Mouse (Mus musculus) spleen, adult 2 months (tissue): ENCODE results near the gene Gnaq.

ENCODE experiments used
- CTCF ChIP-seq: fragments of 200-500 bp; IDR thresholded peaks from 2 replicates; pipeline ENCODE4 v1.5.1; 2011; ENCODE audit warnings: mild to moderate bottlenecking, inconsistent platforms; ENCODE audit not compliant: insufficient read depth, insufficient read length, insufficient replicate concordance; ENCODE audit errors: extremely low read depth
- POLR2A ChIP-seq: fragments of 200-500 bp; IDR thresholded peaks from 2 replicates; pipeline ENCODE4 v1.6.1; 2011; ENCODE audit warnings: low read depth, low read length, inconsistent platforms

DNA sequence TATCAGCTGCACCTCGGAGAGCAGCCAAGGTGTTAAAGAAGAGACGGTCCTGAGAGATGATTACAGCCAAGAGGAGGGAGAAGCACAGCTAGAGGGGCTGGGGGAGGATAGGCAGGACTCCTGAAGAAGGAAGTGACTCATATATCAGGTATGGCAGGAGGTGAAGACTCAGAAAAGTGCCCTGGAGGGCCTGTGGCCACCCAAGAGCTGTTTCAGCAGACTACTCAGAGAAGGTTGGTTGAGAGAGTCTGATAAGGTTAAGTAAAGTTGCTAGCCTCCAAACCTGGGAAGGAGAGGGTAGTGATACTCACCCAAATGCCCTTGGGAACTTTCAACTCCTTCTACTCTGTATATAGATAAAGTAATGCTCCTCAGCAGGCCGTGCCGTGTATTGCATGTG, 140.4 kb downstream of the Gnaq start:
- TF ChIP-seq CTCF, result no peak
- TF ChIP-seq POLR2A, result no peak
